ENCODE assay signal across 7 mouse cellular contexts in the genomic region with DNA sequence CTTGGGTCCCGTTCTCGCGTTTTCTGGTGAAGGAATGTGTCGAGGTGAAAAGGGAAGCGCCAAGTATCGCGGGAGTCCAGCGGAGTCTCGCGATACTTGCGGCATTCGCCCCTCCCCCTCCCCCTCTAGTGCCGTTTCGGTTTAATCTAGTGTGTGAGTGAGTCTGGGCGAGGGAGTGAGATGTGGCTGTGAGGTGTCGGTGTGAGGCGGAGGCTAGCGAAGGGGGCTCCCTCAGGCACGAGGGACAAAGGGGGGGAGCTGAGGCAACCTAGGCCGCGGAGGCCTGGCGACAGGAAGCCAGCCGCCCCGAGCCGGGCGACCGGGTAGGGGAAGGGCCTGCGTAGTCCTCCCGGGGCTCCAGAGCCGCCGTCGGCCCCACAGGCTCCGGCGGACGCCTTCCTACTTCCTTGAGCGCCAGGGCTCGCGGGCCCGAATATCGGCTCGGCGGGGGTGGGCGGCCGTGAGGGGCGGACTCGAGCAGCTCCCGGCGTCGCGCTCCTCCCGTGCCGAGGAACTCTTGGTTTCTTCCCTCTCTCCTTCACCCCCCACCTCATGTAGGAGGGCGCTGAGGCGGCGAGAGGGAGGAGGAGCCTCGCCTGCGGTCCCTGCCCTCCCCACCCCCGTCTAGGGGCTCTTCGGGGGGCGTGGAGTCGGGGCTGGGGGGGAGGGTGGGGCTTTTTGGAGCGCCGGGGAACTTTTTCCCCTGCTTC. TPM values are rescaled to one million over a fixed set of nuclear protein-coding genes. Genes with fewer than 3 reads are reported as not detected.
DNase-seq lines count a peak whose midpoint lies in the region; ATAC-seq lines count a peak whose summit lies in the region.

A gene (plus strand): TSS at position 419 of the 710 bp plus-strand sequence.

- H3K27ac ChIP-seq in embryonic facial prominence, embryonic 11.5 days (replicated peaks; ENCODE audit: low read depth, low read length), result peak within 1 kb of the TSS; percentile 99
- peak within 1 kb of the TSS; percentile 100 for H3K27ac ChIP-seq in limb, embryonic 10.5 days
- H3K27ac ChIP-seq in midbrain, embryonic 13.5 days, result peak within 1 kb of the TSS; percentile 100

- no peaks in the 10 kb centered on the region; the same call in 1 of the 2 replicates for H3K4me1 ChIP-seq in embryonic facial prominence, embryonic 11.5 days (ENCODE audit: control insufficient read depth, insufficient read depth, low read length)
- H3K4me1 ChIP-seq in limb, embryonic 10.5 days, result peaks cover 14% of the 10 kb centered on the region
- H3K4me1 ChIP-seq in midbrain, embryonic 13.5 days (replicated peaks), result peaks cover 37% of the 10 kb centered on the region

- DNase-seq in adrenal gland, postnatal 14 days, result peak; percentile 97
- peak; percentile 99 for DNase-seq in embryonic facial prominence, embryonic 11.5 days (ENCODE audit: low spot score)
- peak; percentile 97 for DNase-seq in kidney, adult 11 months
- peak; percentile 96 for DNase-seq in limb, embryonic 10.5 days (ENCODE audit: low spot score)
- peak; percentile 92 for DNase-seq in spleen, adult 12 weeks (ENCODE audit: low spot score)

- no peaks in the 10 kb centered on the region for H3K9me3 ChIP-seq in embryonic facial prominence, embryonic 11.5 days (replicated peaks; ENCODE audit: control insufficient read depth, low read length)
- no peaks in the 10 kb centered on the region for H3K9me3 ChIP-seq in limb, embryonic 10.5 days (replicated peaks)
- H3K9me3 ChIP-seq in midbrain, embryonic 13.5 days, result no peaks in the 10 kb centered on the region

- H3K27me3 ChIP-seq in embryonic facial prominence, embryonic 11.5 days (ENCODE audit: control insufficient read depth, insufficient read depth, low read length), result no peaks in the 10 kb centered on the region
- H3K27me3 ChIP-seq in limb, embryonic 10.5 days (ENCODE audit: low read depth, poor library complexity, severe bottlenecking), result 0 out of 2 replicates have a peak, but pooled peaks cover 4% of the 10 kb centered on the region
- no peaks in the 10 kb centered on the region for H3K27me3 ChIP-seq in midbrain, embryonic 13.5 days

- peak; percentile 92 for ATAC-seq in embryonic facial prominence, embryonic 11.5 days (replicated peaks; ENCODE audit: insufficient number of reproducible peaks, low FRiP score, low TSS enrichment, low read depth)
- ATAC-seq in granulocyte monocyte progenitor cell, adult 5-6 weeks (replicated peaks; ENCODE audit: poor library complexity, severe bottlenecking), result peak; percentile 90
- peak; percentile 96 for ATAC-seq in midbrain, embryonic 13.5 days

- peak within 1 kb of the TSS; percentile 71 for H3K4me3 ChIP-seq in embryonic facial prominence, embryonic 11.5 days (ENCODE audit: low read depth, low read length)
- H3K4me3 ChIP-seq in limb, embryonic 10.5 days, result peak within 1 kb of the TSS; percentile 90
- peak within 1 kb of the TSS; percentile 94 for H3K4me3 ChIP-seq in midbrain, embryonic 13.5 days (replicated peaks)

- peak within 1 kb of the TSS; percentile 94 for H3K9ac ChIP-seq in embryonic facial prominence, embryonic 11.5 days (replicated peaks; ENCODE audit: low read length)
- H3K9ac ChIP-seq in midbrain, embryonic 13.5 days (replicated peaks), result peak within 1 kb of the TSS; percentile 99

- H3K36me3 ChIP-seq in embryonic facial prominence, embryonic 11.5 days (replicated peaks; ENCODE audit: control insufficient read depth, insufficient read depth, low read depth, low read length), result no peaks in the 10 kb centered on the region
- H3K36me3 ChIP-seq in limb, embryonic 10.5 days, result peaks cover 20% of the 10 kb centered on the region
- H3K36me3 ChIP-seq in midbrain, embryonic 13.5 days, result no peaks in the 10 kb centered on the region

- under 1% methylated on average over 51 of the region's 63 CpGs for WGBS in embryonic facial prominence, embryonic 11.5 days
- under 1% methylated on average over 61 of the region's 63 CpGs for WGBS in limb, embryonic 10.5 days
- WGBS in midbrain, embryonic 13.5 days, result under 1% methylated on average over 62 of the region's 63 CpGs

- H3K4me2 ChIP-seq in embryonic facial prominence, embryonic 11.5 days (ENCODE audit: low read depth, low read length), result peak within 1 kb of the TSS; percentile 73
- H3K4me2 ChIP-seq in midbrain, embryonic 13.5 days (replicated peaks), result peak within 1 kb of the TSS; percentile 89

RNA-seq across cellular contexts. Expression of the gene that starts here (rescaled TPM):
- 46.2 and 46.6 TPM in 2 replicates for total RNA-seq in adrenal gland, postnatal 14 days (2021)
- 12.2 and 13.4 TPM in 2 replicates for polyA plus RNA-seq in embryonic facial prominence, embryonic 11.5 days (2014; fragmentation: Nextera tagmentation; extraction: Ambion mirVana)
- 57.2 and 59.8 TPM in 2 replicates for total RNA-seq in granulocyte monocyte progenitor cell, adult 5-6 weeks (2014; fragmentation: Nextera tagmentation)
- total RNA-seq in granulocyte monocyte progenitor cell, adult 5-6 weeks (2017), result 44.8 and 49.1 TPM in 2 replicates
- 12.2 and 14.6 TPM in 2 replicates for polyA plus RNA-seq in limb, embryonic 10.5 days (2016; fragmentation: Nextera tagmentation; extraction: Ambion mirVana)
- polyA plus RNA-seq in midbrain, embryonic 13.5 days (2015; fragmentation: Nextera tagmentation; extraction: Ambion mirVana), result 12.2 and 12.9 TPM in 2 replicates

Comparison
In these comparisons a context has a peak if more than half of its experiments do, and no peak if none do; other contexts are left out.
1. Peak in every context shown above with its lines: DNase-seq, ATAC-seq, H3K4me3 ChIP-seq and H3K27ac ChIP-seq.